ENCODE assay signal across 9 mouse cellular contexts in the genomic region with DNA sequence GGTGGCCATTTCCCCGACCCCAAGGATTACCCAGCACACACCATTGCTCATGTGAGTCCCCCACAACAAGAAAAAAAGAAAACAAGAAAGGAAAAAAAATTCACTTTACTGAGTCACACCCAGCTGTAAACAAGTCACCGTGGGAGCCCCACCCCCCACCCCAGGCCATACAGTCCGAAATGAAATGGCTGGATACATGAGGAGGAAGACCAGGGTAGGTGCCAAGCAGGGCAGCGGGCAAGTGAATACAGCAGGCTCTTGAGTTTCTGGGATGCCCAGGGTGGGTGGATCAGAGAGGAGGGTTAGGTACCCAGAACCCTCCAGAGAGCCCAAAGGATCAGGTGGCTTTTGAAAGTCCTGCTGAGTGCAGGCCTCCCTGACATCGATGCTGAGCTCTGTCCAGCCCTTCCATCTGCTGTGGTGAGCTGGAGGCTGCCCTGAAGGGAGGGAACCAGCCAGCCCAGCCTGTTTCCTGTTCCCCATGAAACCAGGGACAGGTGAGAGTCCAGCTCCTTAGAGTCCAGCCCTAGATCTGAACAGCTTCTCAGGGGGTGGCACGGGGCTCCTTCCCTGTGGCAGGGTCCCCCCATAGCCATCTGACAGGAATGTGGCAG. TPM values are rescaled to one million over a fixed set of nuclear protein-coding genes. Genes with fewer than 3 reads are reported as not detected.
DNase-seq lines count a peak whose midpoint lies in the region; ATAC-seq and TF ChIP-seq lines count a peak whose summit lies in the region.
"Had no signal": no experiment of that assay in that cellular context is flagged by ENCODE, and none has a peak within 500 bp of the region (broad histone marks: within the 10 kb centered on the region; RNA-seq: fewer than 3 reads in every experiment).

No protein-coding gene starts in this region.

- TF ChIP-seq POLR2A in cerebellum, adult 2 months (IDR thresholded peaks at IDR 0.05; ENCODE audit: borderline replicate concordance, insufficient read depth, low read length) = no peak

- no peaks in the 10 kb centered on the region for H3K9me3 ChIP-seq in kidney, embryonic 14.5 days (ENCODE audit: control insufficient read depth, low read length)
- no peaks in the 10 kb centered on the region for H3K9me3 ChIP-seq in midbrain, embryonic 13.5 days

- no peak for ATAC-seq in kidney, embryonic 14.5 days (ENCODE audit: low FRiP score, low TSS enrichment)
- no peak for ATAC-seq in midbrain, embryonic 13.5 days
- ATAC-seq: Patski had no signal

- no peak for TF ChIP-seq CTCF in cerebellum, adult 2 months (IDR thresholded peaks at IDR 0.05; ENCODE audit: borderline replicate concordance, insufficient read depth, low read depth, low read length)

- H3K4me2 ChIP-seq in kidney, embryonic 14.5 days (replicated peaks; ENCODE audit: low read depth, low read length) = no peak overlapping the region; the same call in 1 of the 2 replicates
- no peak overlapping the region for H3K4me2 ChIP-seq in midbrain, embryonic 13.5 days (replicated peaks)

- peak overlapping the region; percentile 97 for H3K27ac ChIP-seq in kidney, embryonic 14.5 days (ENCODE audit: low read depth, low read length)
- H3K27ac ChIP-seq in cerebellum, adult 2 months (ENCODE audit: insufficient read depth, low read length) = peak overlapping the region; percentile 57
- peak overlapping the region; percentile 40; the same call in 1 of the 2 replicates for H3K27ac ChIP-seq in midbrain, embryonic 13.5 days

- 11% methylated on average over 6 of the region's 6 CpGs for WGBS in kidney, embryonic 14.5 days
- 8% methylated on average over 6 of the region's 6 CpGs for WGBS in cerebellum, adult 2 months
- WGBS in midbrain, embryonic 13.5 days = 8% methylated on average over 6 of the region's 6 CpGs

- no peak for DNase-seq in kidney, adult 8-10 months
- peak; percentile 75 to 78 for DNase-seq in cerebellum, adult 2 months
- peak; percentile 6 for DNase-seq in heart, postnatal 4 days
- no peak for DNase-seq in frontal cortex, postnatal 36 days (ENCODE audit: low spot score in 2 of 2)
- DNase-seq in layer of hippocampus, postnatal 14 days (ENCODE audit: low spot score in 2 of 2) = no peak
- DNase-seq in layer of hippocampus, adult 9-11 months = no peak

- peaks cover 29% of the 10 kb centered on the region for H3K4me1 ChIP-seq in kidney, embryonic 14.5 days (ENCODE audit: control insufficient read depth, insufficient read depth, low read length)
- peaks cover 80% of the 10 kb centered on the region for H3K4me1 ChIP-seq in cerebellum, adult 2 months (ENCODE audit: control insufficient read depth, insufficient read depth, low read length)
- H3K4me1 ChIP-seq in midbrain, embryonic 13.5 days (replicated peaks) = peaks cover 52% of the 10 kb centered on the region

- peak overlapping the region; percentile 97; the same call in 1 of the 2 replicates for H3K9ac ChIP-seq in kidney, embryonic 14.5 days (ENCODE audit: low read depth, low read length)
- no peak overlapping the region for H3K9ac ChIP-seq in midbrain, embryonic 13.5 days (replicated peaks)

- H3K4me3 ChIP-seq in kidney, embryonic 14.5 days (ENCODE audit: low read length) = no peak overlapping the region
- no peak overlapping the region for H3K4me3 ChIP-seq in cerebellum, adult 2 months (replicated peaks; ENCODE audit: insufficient read depth, low read depth, low read length)
- H3K4me3 ChIP-seq in midbrain, embryonic 13.5 days (replicated peaks) = no peak overlapping the region

- no peaks in the 10 kb centered on the region for H3K27me3 ChIP-seq in kidney, embryonic 14.5 days (ENCODE audit: control insufficient read depth, insufficient read depth, low read length)
- no peaks in the 10 kb centered on the region for H3K27me3 ChIP-seq in cerebellum, adult 2 months (ENCODE audit: control insufficient read depth, insufficient read depth, low read length)
- H3K27me3 ChIP-seq in midbrain, embryonic 13.5 days = 0 out of 2 replicates have a peak, but pooled peaks cover 5% of the 10 kb centered on the region
- H3K27me3 ChIP-seq: Patski had no signal

- H3K36me3 ChIP-seq in kidney, embryonic 14.5 days (ENCODE audit: control insufficient read depth, insufficient read depth, low read length) = peaks cover 44% of the 10 kb centered on the region
- peaks cover 35% of the 10 kb centered on the region for H3K36me3 ChIP-seq in midbrain, embryonic 13.5 days

RNA-seq across cellular contexts. Expression of a gene that starts 0.7 kb away (rescaled TPM):
- polyA plus RNA-seq in kidney, embryonic 14.5 days (2014; fragmentation: Nextera tagmentation; extraction: Ambion mirVana) = 1,361 and 1,922 TPM in 2 replicates
- polyA plus RNA-seq in cerebellum, adult 2 months (2012; rRNA removed) = 77.8 and 78.9 TPM in 2 replicates
- total RNA-seq in heart, postnatal 4 days (2021) = 100 to 1,000 TPM; 102 to 110 TPM
- polyA plus RNA-seq in midbrain, embryonic 13.5 days (2015; fragmentation: Nextera tagmentation; extraction: Ambion mirVana) = 322 and 354 TPM in 2 replicates
- total RNA-seq in layer of hippocampus, postnatal 14 days (2021) = 10 to 100 TPM; 39.5 to 40.9 TPM

RNA-seq across cellular contexts. Expression of a gene that starts 5.8 kb away (rescaled TPM):
- polyA plus RNA-seq in kidney, embryonic 14.5 days (2014; fragmentation: Nextera tagmentation; extraction: Ambion mirVana) = not detected in 2 replicates
- 2.0 TPM in 2 replicates for polyA plus RNA-seq in cerebellum, adult 2 months (2012; rRNA removed)
- total RNA-seq in heart, postnatal 4 days (2021) = not detected
- 0.36 and 0.54 TPM in 2 replicates for polyA plus RNA-seq in midbrain, embryonic 13.5 days (2015; fragmentation: Nextera tagmentation; extraction: Ambion mirVana)
- 10 to 100 TPM; 15.1 to 21.2 TPM for total RNA-seq in layer of hippocampus, postnatal 14 days (2021)
- polyA plus RNA-seq: Patski had no signal

RNA-seq across cellular contexts. Expression of a gene that starts 12.7 kb away (rescaled TPM):
- 0.31 and 0.49 TPM in 2 replicates for polyA plus RNA-seq in kidney, embryonic 14.5 days (2014; fragmentation: Nextera tagmentation; extraction: Ambion mirVana)
- polyA plus RNA-seq in cerebellum, adult 2 months (2012; rRNA removed) = not detected in 2 replicates
- total RNA-seq in heart, postnatal 4 days (2021) = not detected
- 0.38 TPM in 1 of 2 replicates, not detected in the other for polyA plus RNA-seq in midbrain, embryonic 13.5 days (2015; fragmentation: Nextera tagmentation; extraction: Ambion mirVana)
- not detected for total RNA-seq in layer of hippocampus, postnatal 14 days (2021)

RNA-seq across cellular contexts. Expression of a gene that starts 42.8 kb away (rescaled TPM):
- 35.6 and 57.5 TPM in 2 replicates for polyA plus RNA-seq in kidney, embryonic 14.5 days (2014; fragmentation: Nextera tagmentation; extraction: Ambion mirVana)
- 716 and 832 TPM in 2 replicates for polyA plus RNA-seq in cerebellum, adult 2 months (2012; rRNA removed)
- total RNA-seq in heart, postnatal 4 days (2021) = 10 to 100 TPM; 76.6 to 80.9 TPM
- 21.4 and 26.4 TPM in 2 replicates for polyA plus RNA-seq in midbrain, embryonic 13.5 days (2015; fragmentation: Nextera tagmentation; extraction: Ambion mirVana)
- total RNA-seq in layer of hippocampus, postnatal 14 days (2021) = 100 to 1,000 TPM; 391 to 416 TPM

Comparison
In these comparisons a context has a peak if more than half of its experiments do, and no peak if none do; other contexts are left out.
1. H3K27ac ChIP-seq: peak in every context shown above with its lines; median percentile 97 in kidney, embryonic 14.5 days; 57 in cerebellum, adult 2 months; 40 in midbrain, embryonic 13.5 days.
2. DNase-seq: peak in cerebellum, adult 2 months (2 of 2) and heart, postnatal 4 days (single experiment); none in kidney, adult 8-10 months (0 of 2), frontal cortex, postnatal 36 days (0 of 2), layer of hippocampus, postnatal 14 days (0 of 2) and layer of hippocampus, adult 9-11 months (single experiment).